Mouse (Mus musculus) heart, embryonic 16.5 days (tissue): ENCODE measurements around the gene Nek4. TPM values are rescaled to one million over a fixed set of nuclear protein-coding genes. Genes with fewer than 3 reads are reported as not detected.
A peak's percentile ranks its signal among the peaks of the same experiment; 100 is the strongest.

ENCODE experiments used
- ATAC-seq: fragments of 200-750 bp; cut with Nextera tagmentation; replicated peaks from 2 replicates; pipeline ENCODE4 v1.8.0; 2017; ENCODE audit warnings: moderate number of reproducible peaks; ENCODE audit not compliant: insufficient read depth, low FRiP score; ENCODE audit errors: extremely low read depth
- H3K27ac ChIP-seq: fragments of 300-500 bp; sonication (generic); 2 replicates; pipeline ENCODE4 v1.5.1; 2014; ENCODE audit warnings: mild to moderate bottlenecking, low read length, control low read depth, moderate library complexity
- H3K27me3 ChIP-seq: fragments of 300-500 bp; sonication (generic); 2 replicates; pipeline ENCODE4 v1.6.1; 2014; ENCODE audit warnings: low read length, mixed read lengths; ENCODE audit not compliant: control insufficient read depth, insufficient read depth
- H3K36me3 ChIP-seq: fragments of 300-500 bp; sonication (generic); 2 replicates; pipeline ENCODE4 v1.6.1; 2014; ENCODE audit not compliant: control insufficient read depth, insufficient read depth
- H3K4me1 ChIP-seq: fragments of 300-500 bp; sonication (generic); 2 replicates; pipeline ENCODE4 v1.6.1; 2014; ENCODE audit warnings: low read length, mixed read lengths; ENCODE audit not compliant: control insufficient read depth, insufficient read depth
- H3K4me2 ChIP-seq: fragments of 300-500 bp; sonication (generic); 2 replicates; pipeline ENCODE4 v1.6.1; 2014; ENCODE audit warnings: low read depth, mild to moderate bottlenecking, control low read depth, low read length
- H3K4me3 ChIP-seq: fragments of 300-500 bp; sonication (generic); 2 replicates; pipeline ENCODE4 v1.5.1; 2014; ENCODE audit warnings: mild to moderate bottlenecking, control low read depth, low read length
- H3K9ac ChIP-seq: fragments of 300-500 bp; sonication (generic); 2 replicates; pipeline ENCODE4 v1.6.1; 2014; ENCODE audit warnings: low read length, control low read depth
- H3K9me3 ChIP-seq: fragments of 300-500 bp; sonication (generic); replicated peaks from 2 replicates; pipeline ENCODE4 v1.6.1; 2016; ENCODE audit warnings: low read length; ENCODE audit not compliant: control insufficient read depth
- WGBS: fragments of 180-500 bp; shearing (Covaris S2); extraction: QIAGEN DNeasy Blood & Tissue Kit; methylation state at CpG from one replicate; pipeline ENCODE4 v1.1.7; 2014; 5-methylcytosine and 5-hydroxymethylcytosine counted together
- polyA plus RNA-seq: library from polyadenylated mRNA; unstranded; fragments of >200 nt; fragmentation: Nextera tagmentation; extraction: Ambion mirVana; gene quantifications from 2 replicates; pipeline ENCODE4 v1.2.1, GENCODE M21; 2015

Nek4 gene
- polyA plus RNA-seq, 1 experiment from 2014 or later, result 5.6 TPM

DNA sequence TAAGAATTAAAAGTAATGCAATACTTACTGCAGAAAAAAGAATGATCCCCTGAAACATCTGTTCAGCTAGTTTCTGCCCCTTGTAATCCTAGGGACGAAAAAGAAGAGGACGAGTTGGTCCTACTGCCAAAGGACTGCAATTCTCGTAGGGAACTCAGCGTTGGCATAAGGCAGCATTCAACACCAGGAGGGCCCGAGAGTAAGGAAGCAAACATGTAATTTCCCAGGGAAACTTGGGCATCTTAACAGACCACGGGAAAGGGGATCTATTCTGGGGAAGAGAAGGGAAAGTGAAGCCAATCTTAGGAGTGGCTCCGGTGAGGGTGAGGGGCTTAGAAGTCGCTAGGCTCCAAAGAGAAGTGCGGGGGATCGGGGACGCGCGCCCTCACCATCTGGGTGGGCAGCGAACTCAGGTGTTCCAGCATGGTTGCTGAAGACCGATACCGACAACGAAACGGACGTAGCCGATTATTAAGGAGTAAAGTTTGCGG, 49.7 kb downstream of the Nek4 start:
- peak overlapping the region; percentile 89 for H3K4me2 ChIP-seq
- no peak; the same call in 1 of the 2 replicates for ATAC-seq
- H3K4me1 ChIP-seq, result peaks cover 13% of the 10 kb centered on the region
- H3K27ac ChIP-seq, result peak overlapping the region; percentile 93
- H3K4me3 ChIP-seq, result peak overlapping the region; percentile 87
- H3K9ac ChIP-seq, result peak overlapping the region; percentile 96
- WGBS, result under 1% methylated on average over 21 of the region's 21 CpGs
- H3K36me3 ChIP-seq, result peaks cover 2% of the 10 kb centered on the region; the same call in 1 of the 2 replicates
- H3K27me3 ChIP-seq, result no peaks in the 10 kb centered on the region
- no peaks in the 10 kb centered on the region for H3K9me3 ChIP-seq

GRCm38 (mm10) chr14:31001307-31002205, 50.4 kb downstream of the Nek4 start, which contains the start of the genes Glt8d1 and Spcs1:
TSS of gene Glt8d1 (plus strand) at chr14:31001400.
TSS of gene Spcs1 (minus strand) at chr14:31001672.
- H3K27ac ChIP-seq, result peak within 1 kb of the TSS; percentile 93
- WGBS, result under 1% methylated on average over 82 of the region's 84 CpGs

DNA sequence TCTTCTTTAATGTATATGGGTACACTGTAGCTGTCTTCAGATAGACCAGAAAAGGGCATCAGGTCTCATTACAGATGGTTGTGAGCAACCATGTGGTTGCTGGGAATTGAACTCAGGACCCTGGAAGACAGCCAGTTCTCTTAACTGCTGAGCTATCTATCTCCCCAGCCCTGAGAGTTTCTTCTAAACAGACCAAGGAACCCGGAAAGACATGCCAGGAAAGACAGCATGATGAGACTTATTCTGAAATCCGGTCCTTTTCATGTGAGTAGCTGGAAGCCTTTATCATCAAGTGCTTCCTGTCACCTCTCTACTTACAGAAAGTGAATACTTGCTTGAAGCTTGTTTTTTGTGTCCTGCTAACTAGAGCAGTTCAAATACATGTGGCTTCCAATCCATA, 53.4 kb downstream of the Nek4 start:
- H3K9ac ChIP-seq, result no peak overlapping the region
- H3K9me3 ChIP-seq, result no peaks in the 10 kb centered on the region
- H3K36me3 ChIP-seq, result peaks cover 8% of the 10 kb centered on the region
- no peak overlapping the region for H3K4me2 ChIP-seq
- no peak overlapping the region for H3K27ac ChIP-seq
- WGBS, result 63% methylated on average over 2 of the region's 2 CpGs
- no peak overlapping the region for H3K4me3 ChIP-seq
- no peaks in the 10 kb centered on the region for H3K27me3 ChIP-seq
- peaks cover 13% of the 10 kb centered on the region for H3K4me1 ChIP-seq
- no peak for ATAC-seq

More at GRCm38 (mm10) chr14:31001307-31002205, 50.4 kb downstream of the Nek4 start, which contains the start of the genes Glt8d1 and Spcs1:
- H3K4me2 ChIP-seq, result peak within 1 kb of the TSS; percentile 89
- no peaks in the 10 kb centered on the region for H3K9me3 ChIP-seq
- H3K4me1 ChIP-seq, result peaks cover 13% of the 10 kb centered on the region
- H3K9ac ChIP-seq, result peak within 1 kb of the TSS; percentile 96
- H3K36me3 ChIP-seq, result peaks cover 3% of the 10 kb centered on the region; the same call in 1 of the 2 replicates
- peak; percentile 91 for ATAC-seq
- peak within 1 kb of the TSS; percentile 87 for H3K4me3 ChIP-seq
- H3K27me3 ChIP-seq, result no peaks in the 10 kb centered on the region

DNA sequence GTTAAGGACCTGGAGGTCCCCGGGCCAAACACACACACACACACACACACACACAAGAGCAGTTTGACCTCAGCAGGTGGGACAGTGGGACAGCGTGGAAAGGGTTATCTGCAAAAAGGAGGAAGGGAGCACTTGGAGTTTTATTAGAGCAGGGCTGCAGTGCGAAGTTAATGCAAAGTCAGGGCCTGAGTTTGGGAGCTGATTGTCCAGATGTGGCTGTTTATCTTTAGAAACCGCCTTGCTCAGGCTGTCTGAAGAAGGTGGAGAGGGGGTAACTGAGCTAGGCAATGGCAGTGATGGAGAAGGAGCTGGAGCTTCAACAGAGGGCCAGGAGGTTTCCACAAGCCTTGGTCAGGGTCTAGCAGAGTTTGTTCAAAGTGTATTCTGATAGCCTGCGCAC, 55.6 kb downstream of the Nek4 start:
- WGBS, result 77% methylated on average over 5 of the region's 5 CpGs

GRCm38 (mm10) chr14:31011588-31011987, 60.4 kb downstream of the Nek4 start:
- H3K9ac ChIP-seq, result no peak overlapping the region
- 87% methylated on average over 3 of the region's 3 CpGs for WGBS
- no peaks in the 10 kb centered on the region for H3K4me1 ChIP-seq
- H3K4me3 ChIP-seq, result no peak overlapping the region
- ATAC-seq, result no peak
- no peak overlapping the region for H3K27ac ChIP-seq
- no peaks in the 10 kb centered on the region for H3K9me3 ChIP-seq
- no peak overlapping the region for H3K4me2 ChIP-seq
- no peaks in the 10 kb centered on the region for H3K27me3 ChIP-seq
- H3K36me3 ChIP-seq, result peaks cover 55% of the 10 kb centered on the region

More for the DNA sequence above, 55.6 kb downstream of the Nek4 start:
- H3K4me2 ChIP-seq, result no peak overlapping the region
- H3K4me3 ChIP-seq, result no peak overlapping the region
- no peak overlapping the region for H3K9ac ChIP-seq
- H3K27ac ChIP-seq, result no peak overlapping the region
- no peaks in the 10 kb centered on the region for H3K27me3 ChIP-seq
- no peak for ATAC-seq
- H3K4me1 ChIP-seq, result peaks cover 6% of the 10 kb centered on the region
- no peaks in the 10 kb centered on the region for H3K9me3 ChIP-seq
- H3K36me3 ChIP-seq, result peaks cover 20% of the 10 kb centered on the region

GRCm38 (mm10) chr14:31013928-31014327, 62.8 kb downstream of the Nek4 start:
- Histone ChIP-seq H3K4me2 (no peak overlapping the region), H3K9ac (no peak overlapping the region), H3K27ac (no peak overlapping the region), H3K4me3 (no peak overlapping the region), H3K9me3 (no peaks in the 10 kb centered on the region), H3K36me3 (peaks cover 63% of the 10 kb centered on the region), H3K4me1 (peaks cover 9% of the 10 kb centered on the region), H3K27me3 (no peaks in the 10 kb centered on the region)
- 97% methylated on average over 2 of the region's 2 CpGs for WGBS
- ATAC-seq, result no peak

- no peak overlapping the region for H3K4me2 ChIP-seq
- whole genome bisulfite sequencing, result 46% methylated on average over 1 of the region's 1 CpGs
- H3K4me3 ChIP-seq, result no peak overlapping the region
- peaks cover 16% of the 10 kb centered on the region for H3K4me1 ChIP-seq
- H3K9me3 ChIP-seq, result no peaks in the 10 kb centered on the region
- H3K9ac ChIP-seq, result no peak overlapping the region
- no peaks in the 10 kb centered on the region for H3K27me3 ChIP-seq
- H3K36me3 ChIP-seq, result peaks cover 56% of the 10 kb centered on the region
- no peak overlapping the region for H3K27ac ChIP-seq
- no peak for ATAC-seq
Observed at GRCm38 (mm10) chr14:31016063-31016462, 64.9 kb downstream of the Nek4 start.

GRCm38 (mm10) chr14:31017854-31018253, 66.7 kb downstream of the Nek4 start:
- Histone ChIP-seq H3K9ac (peak overlapping the region; percentile 94), H3K27ac (no peak overlapping the region; the same call in 1 of the 2 replicates), H3K4me2 (peak overlapping the region; percentile 93), H3K4me3 (peak overlapping the region; percentile 92), H3K36me3 (peaks cover 46% of the 10 kb centered on the region), H3K9me3 (no peaks in the 10 kb centered on the region), H3K27me3 (no peaks in the 10 kb centered on the region), H3K4me1 (peaks cover 16% of the 10 kb centered on the region)
- WGBS, result 2% methylated on average over 2 of the region's 2 CpGs
- ATAC-seq, result no peak

DNA sequence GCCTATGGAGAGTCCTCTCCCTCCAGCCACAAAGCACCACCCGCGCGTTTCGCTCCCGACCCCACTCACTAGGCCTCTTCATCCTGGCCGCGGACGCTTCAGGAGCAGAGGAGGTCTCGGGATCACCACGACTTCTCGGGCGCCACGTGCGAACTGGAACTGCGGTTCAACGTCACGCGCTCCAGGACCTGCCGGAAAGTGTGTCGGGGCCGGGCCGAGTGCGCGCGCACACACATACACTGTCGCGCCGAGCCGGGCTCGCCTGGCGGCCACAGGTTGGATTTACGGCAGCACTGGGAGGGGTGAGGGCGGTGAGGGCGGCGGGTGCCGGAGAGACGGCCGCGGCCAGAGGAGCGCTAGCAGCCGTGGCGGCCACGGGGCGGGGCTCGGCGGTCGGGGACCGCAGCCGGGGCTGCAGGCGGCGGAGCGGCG, 67.7 kb downstream of the Nek4 start, which contains the start of the genes Pbrm1 and Gnl3:
Gene Pbrm1, plus strand, starts transcription at position 279 of the 432 bp plus-strand sequence.
Gene Gnl3, minus strand, starts transcription at position 293 of the 432 bp plus-strand sequence.
- H3K4me2 ChIP-seq, result peak within 1 kb of the TSS; percentile 93
- peaks cover 16% of the 10 kb centered on the region for H3K4me1 ChIP-seq
- H3K9ac ChIP-seq, result peak within 1 kb of the TSS; percentile 94
- H3K4me3 ChIP-seq, result peak within 1 kb of the TSS; percentile 92
- ATAC-seq, result peak; percentile 87
- WGBS, result under 1% methylated on average over 42 of the region's 53 CpGs
- peaks cover 41% of the 10 kb centered on the region for H3K36me3 ChIP-seq
- peak within 1 kb of the TSS; percentile 99 for H3K27ac ChIP-seq
- no peaks in the 10 kb centered on the region for H3K9me3 ChIP-seq
- H3K27me3 ChIP-seq, result no peaks in the 10 kb centered on the region
